Mouse (Mus musculus) thymus, adult 18-20 months (tissue): Measurements from ENCODE around the gene Cdk19.

Source experiments
- DNase-seq, 2 experiments: peaks; one replicate each; pipeline ENCODE4 v3.0.0; 2022; ENCODE audit warnings: mixed read lengths in 2 of 2

Gene Cdk19

GRCm38 (mm10) chr10:40489086-40489796 lies 149.9 kb downstream of the Cdk19 start:
- DNase-seq, result no peak

GRCm38 (mm10) chr10:40491131-40491530 lies 151.8 kb downstream of the Cdk19 start:
- no peak for DNase-seq

- no peak for DNase-seq
Measured at GRCm38 (mm10) chr10:40491748-40492147, 152.4 kb downstream of the Cdk19 start.

GRCm38 (mm10) chr10:40494181-40495162 lies 155.1 kb downstream of the Cdk19 start:
- DNase-seq, result no peak

GRCm38 (mm10) chr10:40497301-40498041 lies 158.1 kb downstream of the Cdk19 start:
- DNase-seq, result no peak

- DNase-seq, result no peak
Measured at GRCm38 (mm10) chr10:40498426-40498825, 159.1 kb downstream of the Cdk19 start.

GRCm38 (mm10) chr10:40499314-40500252 lies 160.2 kb downstream of the Cdk19 start:
- DNase-seq, result peak; percentile 37 to 60

GRCm38 (mm10) chr10:40500723-40501245 lies 161.4 kb downstream of the Cdk19 start:
- DNase-seq, result no peak

- DNase-seq, result no peak
Measured at GRCm38 (mm10) chr10:40502734-40503133, 163.4 kb downstream of the Cdk19 start.

- peak in 1 of 2 experiments; percentile 2 for DNase-seq
Measured at GRCm38 (mm10) chr10:40510356-40510755, 171.0 kb downstream of the Cdk19 start.

- DNase-seq, result peak in 1 of 2 experiments; percentile 3
Measured at GRCm38 (mm10) chr10:40511221-40511677, 171.9 kb downstream of the Cdk19 start.

GRCm38 (mm10) chr10:40512185-40512584 lies 172.8 kb downstream of the Cdk19 start:
- peak in 1 of 2 experiments; percentile 3 for DNase-seq

- peak in 1 of 2 experiments; percentile 3 for DNase-seq
Measured at GRCm38 (mm10) chr10:40512996-40513395, 173.6 kb downstream of the Cdk19 start.

- DNase-seq, result peak; percentile 57 to 82
Measured at GRCm38 (mm10) chr10:40515225-40515681, 175.9 kb downstream of the Cdk19 start.

- DNase-seq, result no peak
Measured at GRCm38 (mm10) chr10:40516421-40516820, 177.1 kb downstream of the Cdk19 start.

GRCm38 (mm10) chr10:40519586-40519985 lies 180.2 kb downstream of the Cdk19 start:
- DNase-seq, result no peak

- no peak for DNase-seq
Measured at GRCm38 (mm10) chr10:40521579-40521978, 182.2 kb downstream of the Cdk19 start.

GRCm38 (mm10) chr10:40523312-40523975 lies 184.1 kb downstream of the Cdk19 start:
- no peak for DNase-seq

- no peak for DNase-seq
Measured at GRCm38 (mm10) chr10:40524032-40524806, 184.9 kb downstream of the Cdk19 start.

GRCm38 (mm10) chr10:40524991-40525390 lies 185.6 kb downstream of the Cdk19 start:
- no peak for DNase-seq
